Mouse (Mus musculus): ENCODE measurements around the gene Ift122.

Gene Ift122

GRCm38 (mm10) chr6:115901489-115901931, 48.2 kb downstream of the Ift122 start:
- TF ChIP-seq GATA4 (IDR thresholded peaks at IDR 0.05; ENCODE audit: insufficient replicate concordance, low read length), result no peak

DNA sequence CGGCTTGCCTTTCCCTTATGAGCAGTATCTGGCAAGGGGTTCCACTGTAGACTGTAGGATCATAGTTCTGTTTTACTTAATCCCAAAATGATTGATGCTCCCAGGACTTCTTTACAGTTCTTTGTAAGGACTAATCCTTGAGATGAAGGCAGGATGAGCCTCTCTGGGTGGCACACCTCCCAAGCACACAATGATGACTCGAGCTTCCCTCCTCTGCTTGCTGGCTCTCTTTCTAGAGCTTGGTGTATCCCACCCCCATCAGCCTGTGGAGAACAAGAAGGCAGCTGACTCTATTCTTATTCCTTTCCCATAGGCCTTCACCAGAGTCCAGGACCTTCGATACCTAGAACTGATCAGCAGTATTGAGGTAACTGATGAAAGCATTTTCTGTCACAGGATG, 49.3 kb downstream of the Ift122 start:
- TF ChIP-seq GATA4 (IDR thresholded peaks at IDR 0.05; ENCODE audit: insufficient replicate concordance, low read length), result no peak

- no peak for TF ChIP-seq GATA4 (IDR thresholded peaks at IDR 0.05; ENCODE audit: insufficient replicate concordance, low read length)
Observed at GRCm38 (mm10) chr6:115905568-115905967, 52.3 kb downstream of the Ift122 start.

DNA sequence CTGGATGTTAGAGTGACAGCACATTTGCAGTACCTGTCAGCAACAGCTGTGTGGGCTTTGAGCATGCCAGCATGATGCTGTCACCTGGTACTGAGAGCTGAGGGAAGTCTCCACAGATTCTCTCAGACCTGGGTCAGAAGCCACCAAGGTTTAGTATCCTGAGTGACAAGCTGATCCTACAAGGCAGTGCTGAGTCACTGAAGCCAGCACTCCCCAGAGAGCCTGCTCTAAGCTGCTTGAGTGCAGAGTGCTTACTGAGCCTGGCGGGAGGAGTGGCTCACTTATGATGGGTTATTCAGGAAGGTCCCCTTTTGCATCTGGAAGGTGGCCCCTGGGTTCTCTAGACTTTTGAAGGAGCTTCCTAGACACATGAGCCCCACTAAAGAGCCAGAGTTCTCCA, 53.2 kb downstream of the Ift122 start:
- no peak for TF ChIP-seq GATA4 (IDR thresholded peaks at IDR 0.05; ENCODE audit: insufficient replicate concordance, low read length)

- TF ChIP-seq GATA4 (IDR thresholded peaks at IDR 0.05; ENCODE audit: insufficient replicate concordance, low read length), result no peak
Observed at GRCm38 (mm10) chr6:115906871-115907270, 53.6 kb downstream of the Ift122 start.

- no peak for TF ChIP-seq GATA4 (IDR thresholded peaks at IDR 0.05; ENCODE audit: insufficient replicate concordance, low read length)
Observed at GRCm38 (mm10) chr6:115908421-115908982, 55.2 kb downstream of the Ift122 start.

GRCm38 (mm10) chr6:115909052-115909451, 55.8 kb downstream of the Ift122 start:
- TF ChIP-seq GATA4 (IDR thresholded peaks at IDR 0.05; ENCODE audit: insufficient replicate concordance, low read length), result no peak

GRCm38 (mm10) chr6:115909940-115910339, 56.7 kb downstream of the Ift122 start:
- peak; percentile 13; the same call in 1 of the 2 replicates for TF ChIP-seq GATA4 (IDR thresholded peaks at IDR 0.05; ENCODE audit: insufficient replicate concordance, low read length)

- TF ChIP-seq GATA4 (IDR thresholded peaks at IDR 0.05; ENCODE audit: insufficient replicate concordance, low read length), result no peak
Observed at GRCm38 (mm10) chr6:115911763-115912162, 58.5 kb downstream of the Ift122 start.

GRCm38 (mm10) chr6:115913482-115913881, 60.2 kb downstream of the Ift122 start:
- TF ChIP-seq GATA4 (IDR thresholded peaks at IDR 0.05; ENCODE audit: insufficient replicate concordance, low read length), result no peak

- TF ChIP-seq GATA4 (IDR thresholded peaks at IDR 0.05; ENCODE audit: insufficient replicate concordance, low read length), result no peak
Observed at GRCm38 (mm10) chr6:115914511-115915202, 61.4 kb downstream of the Ift122 start.

DNA sequence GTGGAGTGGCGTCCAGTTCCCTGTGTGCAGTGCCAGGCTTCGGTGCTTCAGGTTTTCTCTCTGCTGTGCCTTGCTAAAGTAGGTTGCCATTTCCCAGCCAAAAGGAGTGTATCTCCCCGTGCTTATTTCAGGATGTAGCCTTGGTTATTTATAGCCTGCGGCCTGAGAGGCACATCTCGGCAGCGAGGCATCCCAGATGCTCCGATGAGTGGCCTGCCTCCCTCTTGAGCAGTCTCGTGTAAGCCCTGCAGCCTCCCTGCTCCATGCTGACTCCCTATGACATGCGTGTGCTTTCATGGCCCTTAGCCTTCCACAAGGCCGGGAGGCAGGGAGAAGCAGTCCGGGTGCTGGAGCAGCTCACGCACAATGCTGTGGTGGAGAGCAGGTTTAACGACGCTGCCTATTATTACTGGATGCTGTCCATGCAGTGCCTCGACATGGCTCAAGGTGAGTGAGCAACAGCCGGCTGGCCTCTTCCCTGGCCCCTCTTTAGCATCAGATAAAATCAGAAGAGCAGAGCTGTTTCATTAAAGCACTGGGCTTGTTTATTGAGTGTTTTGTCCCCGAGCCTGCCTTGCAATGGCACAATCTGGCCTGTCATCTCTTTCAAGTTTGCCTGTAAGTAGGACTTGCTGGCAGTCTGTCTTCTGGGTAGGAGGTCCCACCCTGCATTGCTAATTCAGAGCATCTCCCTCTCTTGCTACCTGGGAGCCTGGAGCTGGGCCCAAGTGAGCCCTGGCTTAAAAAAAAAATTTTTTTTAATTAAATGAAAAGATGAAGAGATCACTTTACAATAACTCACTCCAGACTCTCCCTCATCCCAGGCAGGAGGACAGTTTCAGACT, 62.6 kb downstream of the Ift122 start:
- TF ChIP-seq GATA4 (IDR thresholded peaks at IDR 0.05; ENCODE audit: insufficient replicate concordance, low read length), result no peak

GRCm38 (mm10) chr6:115916611-115917010, 63.3 kb downstream of the Ift122 start:
- TF ChIP-seq GATA4 (IDR thresholded peaks at IDR 0.05; ENCODE audit: insufficient replicate concordance, low read length), result no peak

- TF ChIP-seq GATA4 (IDR thresholded peaks at IDR 0.05; ENCODE audit: insufficient replicate concordance, low read length), result no peak
Observed at GRCm38 (mm10) chr6:115918615-115919014, 65.3 kb downstream of the Ift122 start.

DNA sequence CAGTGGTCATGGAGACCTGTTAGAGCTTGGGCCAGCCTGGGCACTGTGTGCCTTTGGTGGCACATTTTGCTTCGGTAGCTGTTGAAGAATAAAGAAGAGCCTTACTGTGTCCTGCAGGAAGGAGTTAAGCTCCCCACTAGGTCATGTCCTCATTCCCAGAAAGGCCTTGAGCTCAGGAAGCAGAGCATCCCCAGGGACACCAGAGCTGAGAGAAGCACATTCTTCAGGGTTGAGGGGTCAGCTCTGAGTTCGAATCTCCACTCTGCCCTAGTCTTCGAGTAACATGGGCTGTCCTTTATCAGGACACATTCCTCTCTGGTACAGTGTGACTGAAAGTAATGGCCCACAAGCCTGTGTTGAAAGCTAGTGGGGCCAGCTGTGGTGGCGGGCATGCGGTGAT, 66.6 kb downstream of the Ift122 start:
- TF ChIP-seq GATA4 (IDR thresholded peaks at IDR 0.05; ENCODE audit: insufficient replicate concordance, low read length), result no peak

DNA sequence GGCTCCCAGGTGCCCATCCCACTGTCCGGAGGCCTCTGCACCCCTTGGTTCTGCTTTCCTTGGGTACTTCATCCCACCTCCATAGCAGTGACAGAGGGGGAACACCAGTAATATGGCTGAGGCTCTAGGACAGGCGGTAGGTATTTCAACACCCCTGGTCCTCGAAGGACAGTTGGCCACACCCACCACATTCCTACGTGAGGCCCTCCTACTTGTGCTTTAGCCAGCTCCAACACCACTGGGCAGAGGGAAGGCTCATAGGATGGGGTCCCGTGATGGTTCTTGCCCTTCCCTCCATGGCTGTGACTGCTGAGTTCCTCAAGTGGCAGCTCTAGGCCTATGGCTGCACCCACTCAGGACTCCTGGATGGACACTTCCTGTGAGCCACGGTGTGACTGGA, 71.6 kb downstream of the Ift122 start:
- TF ChIP-seq GATA4 (IDR thresholded peaks at IDR 0.05; ENCODE audit: insufficient replicate concordance, low read length), result no peak
